Mouse (Mus musculus) liver, embryonic 14.5 days (tissue): Measurements from ENCODE around the gene Ctdnep1. TPM values are rescaled to one million over a fixed set of nuclear protein-coding genes. Genes with fewer than 3 reads are reported as not detected.
"Not testable (repeated sequence)": the region's sequence is repeated elsewhere in the genome, so short reads cannot be mapped to it uniquely, and the experiment has no call there.

Experiments
- ATAC-seq: fragments of 200-750 bp; cut with Nextera tagmentation; 2 replicates; pipeline ENCODE4 v1.8.0; 2017; ENCODE audit warnings: moderate number of reproducible peaks, mild to moderate bottlenecking, moderate library complexity; ENCODE audit not compliant: insufficient read depth
- DNase-seq, 3 experiments: peaks; one replicate each; pipeline ENCODE4 v3.0.0-alpha.2; 2012 to 2013; ENCODE audit warnings: low read depth in 3 of 3, low spot score in 3 of 3
- H3K27ac ChIP-seq: fragments of 300-500 bp; sonication (generic); 2 replicates; pipeline ENCODE4 v1.5.1; 2014; ENCODE audit warnings: moderate library complexity, mild to moderate bottlenecking, control low read depth, inconsistent platforms
- H3K27me3 ChIP-seq: fragments of 300-500 bp; sonication (generic); 2 replicates; pipeline ENCODE4 v1.6.1; 2014; ENCODE audit warnings: mild to moderate bottlenecking, low read length, moderate library complexity; ENCODE audit not compliant: control insufficient read depth, insufficient read depth
- H3K36me3 ChIP-seq: fragments of 300-500 bp; sonication (generic); replicated peaks from 2 replicates; pipeline ENCODE4 v1.6.1; 2014; ENCODE audit warnings: low read depth; ENCODE audit not compliant: control insufficient read depth, insufficient read depth
- H3K4me1 ChIP-seq, 2 experiments: fragments of 200-500 bp in 1 of 2; fragments of 300-500 bp in 1 of 2; sonication (generic) in 1 of 2; replicated peaks; 2 replicates each; pipeline ENCODE4 v1.6.1; 2012 to 2014; ENCODE audit warnings: antibody characterized with exemption in 1 of 2, inconsistent platforms in 1 of 2, low read length in 1 of 2; ENCODE audit not compliant: control insufficient read depth in 2 of 2, insufficient read depth in 2 of 2
- H3K4me2 ChIP-seq: fragments of 300-500 bp; sonication (generic); 2 replicates; pipeline ENCODE4 v1.6.1; 2014; ENCODE audit warnings: low read depth, mild to moderate bottlenecking, control low read depth, moderate library complexity
- H3K4me3 ChIP-seq, 2 experiments: fragments of 200-500 bp in 1 of 2; fragments of 300-500 bp in 1 of 2; sonication (generic) in 1 of 2; 2 replicates each; pipeline ENCODE4 v1.5.1; 2012 to 2014; ENCODE audit warnings: low read depth in 2 of 2, low read length in 2 of 2, mild to moderate bottlenecking in 2 of 2, control low read depth in 1 of 2, inconsistent platforms in 1 of 2, moderate library complexity in 1 of 2; ENCODE audit not compliant: insufficient read depth in 1 of 2
- H3K9ac ChIP-seq: fragments of 300-500 bp; sonication (generic); replicated peaks from 2 replicates; pipeline ENCODE4 v1.6.1; 2014; ENCODE audit warnings: mild to moderate bottlenecking, control low read depth, moderate library complexity
- H3K9me3 ChIP-seq: fragments of 300-500 bp; sonication (generic); 2 replicates; pipeline ENCODE4 v1.6.1; 2016; ENCODE audit warnings: low read length, mixed read lengths; ENCODE audit not compliant: control insufficient read depth
- CTCF ChIP-seq: IDR thresholded peaks from 2 replicates; pipeline ENCODE4 v1.5.1; 2016; ENCODE audit warnings: antibody characterized with exemption, low read depth, control low read depth
- EP300 ChIP-seq: IDR thresholded peaks from 2 replicates; pipeline ENCODE4 v1.6.1; 2016; ENCODE audit warnings: antibody characterized with exemption, low read depth
- WGBS: fragments of 180-500 bp; shearing (Covaris S2); extraction: QIAGEN DNeasy Blood & Tissue Kit; methylation state at CpG from one replicate; pipeline ENCODE4 v1.1.7; 2014; ENCODE audit not compliant: insufficient replicate concordance; 5-methylcytosine and 5-hydroxymethylcytosine counted together
- polyA plus RNA-seq, 2 experiments: library from polyadenylated mRNA; depleted of rRNA in 1 of 2; stranded (reverse) in 1 of 2; unstranded in 1 of 2; fragments of >200 nt; fragmentation: Nextera tagmentation in 1 of 2; extraction: Ambion mirVana in 1 of 2; gene quantifications; 2 replicates each; pipeline versions ENCODE4 v1.2.1 to v1.2.3; 2012 to 2014

Ctdnep1 gene
- polyA plus RNA-seq, 2 experiments: 9.7 to 32.3 TPM

GRCm38 (mm10) chr11:69948763-69949150 lies 32.2 kb upstream of the Ctdnep1 start:
- H3K4me1 ChIP-seq: peaks cover 20 to 27% of the 10 kb centered on the region in 2 experiments
- H3K36me3 ChIP-seq: peaks cover 21% of the 10 kb centered on the region
- WGBS: 2% methylated on average over 14 of the region's 14 CpGs
- H3K27me3 ChIP-seq: no peaks in the 10 kb centered on the region; the same call in 1 of the 2 replicates
- DNase-seq: peak; percentile 78 to 84 (median 79)
- H3K9me3 ChIP-seq: no peaks in the 10 kb centered on the region
- H3K4me3 ChIP-seq: peak overlapping the region; percentile 63 to 88
- TF ChIP-seq CTCF (peak; percentile 99), EP300 (no peak)
- ATAC-seq: peak; percentile 33
- peak overlapping the region; percentile 83 for H3K4me2 ChIP-seq
- peak overlapping the region; percentile 72 for H3K9ac ChIP-seq
- peak overlapping the region; percentile 77 for H3K27ac ChIP-seq

GRCm38 (mm10) chr11:69950807-69951459 lies 30.0 kb upstream of the Ctdnep1 start:
- no peak for DNase-seq

GRCm38 (mm10) chr11:69952274-69952673 lies 28.7 kb upstream of the Ctdnep1 start:
- H3K27me3 ChIP-seq: no peaks in the 10 kb centered on the region; the same call in 1 of the 2 replicates
- no peaks in the 10 kb centered on the region for H3K9me3 ChIP-seq
- H3K4me1 ChIP-seq: peaks cover 8% of the 10 kb centered on the region in 2 experiments
- no peak overlapping the region for H3K9ac ChIP-seq
- H3K4me3 ChIP-seq: no peak overlapping the region
- no peak for ATAC-seq
- H3K36me3 ChIP-seq: no peaks in the 10 kb centered on the region
- no peak overlapping the region for H3K4me2 ChIP-seq
- H3K27ac ChIP-seq: no peak overlapping the region
- peak; percentile 46 for TF ChIP-seq CTCF
- TF ChIP-seq EP300: no peak
- WGBS: 26% methylated on average over 1 of the region's 1 CpGs
- no peak for DNase-seq

More at GRCm38 (mm10) chr11:69950807-69951459, 30.0 kb upstream of the Ctdnep1 start:
- Histone ChIP-seq H3K27me3 (no peaks in the 10 kb centered on the region; the same call in 1 of the 2 replicates), H3K36me3 (no peaks in the 10 kb centered on the region), H3K27ac (no peak overlapping the region), H3K4me2 (no peak overlapping the region), H3K9ac (no peak overlapping the region), H3K9me3 (no peaks in the 10 kb centered on the region), H3K4me3 (no peak overlapping the region), H3K4me1 (peaks cover 11 to 19% of the 10 kb centered on the region in 2 experiments)
- 38% methylated on average over 4 of the region's 4 CpGs for WGBS
- no peak for ATAC-seq
- no peak for TF ChIP-seq EP300
- TF ChIP-seq CTCF: peak; percentile 66

GRCm38 (mm10) chr11:69953267-69953915 lies 27.6 kb upstream of the Ctdnep1 start:
- no peak overlapping the region for H3K4me3 ChIP-seq
- no peak overlapping the region for H3K9ac ChIP-seq
- WGBS: 35% methylated on average over 11 of the region's 11 CpGs
- DNase-seq (no peak), ATAC-seq (no peak)
- no peaks in the 10 kb centered on the region for H3K9me3 ChIP-seq
- peaks cover 2% of the 10 kb centered on the region for H3K27me3 ChIP-seq
- TF ChIP-seq EP300: no peak
- no peak for TF ChIP-seq CTCF
- no peak overlapping the region for H3K27ac ChIP-seq
- H3K36me3 ChIP-seq: no peaks in the 10 kb centered on the region
- H3K4me1 ChIP-seq: peaks cover 4 to 6% of the 10 kb centered on the region in 2 experiments
- no peak overlapping the region for H3K4me2 ChIP-seq

- not testable (repeated sequence) for H3K4me2 ChIP-seq, ATAC-seq, H3K27ac ChIP-seq, H3K9ac ChIP-seq, H3K27me3 ChIP-seq, H3K9me3 ChIP-seq, DNase-seq, H3K4me3 ChIP-seq, H3K4me1 ChIP-seq, H3K36me3 ChIP-seq
- 73% methylated on average over 4 of the region's 4 CpGs for WGBS
- 0 out of 2 replicates have a peak, but pooled peaks have one; percentile 10 for TF ChIP-seq CTCF
Measured at GRCm38 (mm10) chr11:69955618-69956017, 25.3 kb upstream of the Ctdnep1 start.
